Mouse (Mus musculus): ENCODE measurements around the gene Nubpl. TPM values are rescaled to one million over a fixed set of nuclear protein-coding genes. Genes with fewer than 3 reads are reported as not detected.

Gene Nubpl
- polyA plus RNA-seq, 1 experiment, result 20.3 TPM

- no peaks in the 10 kb centered on the region for H3K36me3 ChIP-seq (ENCODE audit: control insufficient read depth, insufficient read depth, low read length, poor library complexity, severe bottlenecking)
- no peak overlapping the region for H3K4me3 ChIP-seq (ENCODE audit: low read depth, low read length)
- TF ChIP-seq POLR2A (IDR thresholded peaks at IDR 0.05; ENCODE audit: insufficient read depth, low read length), result no peak
- no peaks in the 10 kb centered on the region for H3K9me3 ChIP-seq (replicated peaks; ENCODE audit: control insufficient read depth, insufficient read depth, low read length, poor library complexity, severe bottlenecking)
- no peaks in the 10 kb centered on the region for H3K4me1 ChIP-seq (ENCODE audit: control insufficient read depth, insufficient read depth, low read length)
- H3K9ac ChIP-seq (ENCODE audit: low read depth, poor library complexity, severe bottlenecking), result no peak overlapping the region
- no peak overlapping the region for H3K27ac ChIP-seq (ENCODE audit: insufficient read depth, low read length)
- no peaks in the 10 kb centered on the region for H3K27me3 ChIP-seq (ENCODE audit: control insufficient read depth, insufficient read depth, low read length, poor library complexity, severe bottlenecking)
Measured at GRCm38 (mm10) chr12:52154906-52155305, 57.4 kb downstream of the Nubpl start.

- Histone ChIP-seq H3K9me3 (replicated peaks; ENCODE audit: control insufficient read depth, insufficient read depth, low read length, poor library complexity, severe bottlenecking) (peaks cover 10% of the 10 kb centered on the region), H3K27ac (ENCODE audit: insufficient read depth, low read length) (no peak overlapping the region)
Measured at GRCm38 (mm10) chr12:52164414-52164813, 66.9 kb downstream of the Nubpl start.

GRCm38 (mm10) chr12:52186205-52186793 is 88.8 kb downstream of the Nubpl start:
- Histone ChIP-seq H3K36me3 (ENCODE audit: control insufficient read depth, insufficient read depth, low read length, poor library complexity, severe bottlenecking) (no peaks in the 10 kb centered on the region), H3K9me3 (replicated peaks; ENCODE audit: control insufficient read depth, insufficient read depth, low read length, poor library complexity, severe bottlenecking) (no peaks in the 10 kb centered on the region), H3K27ac (ENCODE audit: insufficient read depth, low read length) (no peak overlapping the region), H3K4me3 (ENCODE audit: low read depth, low read length) (no peak overlapping the region), H3K9ac (ENCODE audit: low read depth, poor library complexity, severe bottlenecking) (no peak overlapping the region), H3K27me3 (ENCODE audit: control insufficient read depth, insufficient read depth, low read length, poor library complexity, severe bottlenecking) (no peaks in the 10 kb centered on the region), H3K4me1 (ENCODE audit: control insufficient read depth, insufficient read depth, low read length) (peaks cover 1% of the 10 kb centered on the region)
- TF ChIP-seq CTCF (IDR thresholded peaks at IDR 0.05; ENCODE audit: low read depth, low read length) (no peak), EP300 (IDR thresholded peaks at IDR 0.05; ENCODE audit: insufficient read depth, low read depth, low read length) (no peak), POLR2A (IDR thresholded peaks at IDR 0.05; ENCODE audit: insufficient read depth, low read length) (no peak)

More at GRCm38 (mm10) chr12:52164414-52164813, 66.9 kb downstream of the Nubpl start:
- no peak overlapping the region for H3K9ac ChIP-seq (ENCODE audit: low read depth, poor library complexity, severe bottlenecking)
- no peaks in the 10 kb centered on the region for H3K36me3 ChIP-seq (ENCODE audit: control insufficient read depth, insufficient read depth, low read length, poor library complexity, severe bottlenecking)
- H3K4me3 ChIP-seq (ENCODE audit: low read depth, low read length), result no peak overlapping the region
- no peaks in the 10 kb centered on the region for H3K27me3 ChIP-seq (ENCODE audit: control insufficient read depth, insufficient read depth, low read length, poor library complexity, severe bottlenecking)
- TF ChIP-seq POLR2A (IDR thresholded peaks at IDR 0.05; ENCODE audit: insufficient read depth, low read length) (no peak), CTCF (IDR thresholded peaks at IDR 0.05; ENCODE audit: low read depth, low read length) (no peak), EP300 (IDR thresholded peaks at IDR 0.05; ENCODE audit: insufficient read depth, low read depth, low read length) (no peak)
- H3K4me1 ChIP-seq (ENCODE audit: control insufficient read depth, insufficient read depth, low read length), result no peaks in the 10 kb centered on the region

GRCm38 (mm10) chr12:52186963-52187590 is 89.5 kb downstream of the Nubpl start:
- H3K27me3 ChIP-seq (ENCODE audit: control insufficient read depth, insufficient read depth, low read length, poor library complexity, severe bottlenecking), result no peaks in the 10 kb centered on the region
- TF ChIP-seq EP300 (IDR thresholded peaks at IDR 0.05; ENCODE audit: insufficient read depth, low read depth, low read length) (no peak), POLR2A (IDR thresholded peaks at IDR 0.05; ENCODE audit: insufficient read depth, low read length) (no peak), CTCF (IDR thresholded peaks at IDR 0.05; ENCODE audit: low read depth, low read length) (no peak)
- H3K9me3 ChIP-seq (replicated peaks; ENCODE audit: control insufficient read depth, insufficient read depth, low read length, poor library complexity, severe bottlenecking), result no peaks in the 10 kb centered on the region
- no peak overlapping the region for H3K27ac ChIP-seq (ENCODE audit: insufficient read depth, low read length)
- H3K36me3 ChIP-seq (ENCODE audit: control insufficient read depth, insufficient read depth, low read length, poor library complexity, severe bottlenecking), result no peaks in the 10 kb centered on the region
- H3K4me1 ChIP-seq (ENCODE audit: control insufficient read depth, insufficient read depth, low read length), result peaks cover 1% of the 10 kb centered on the region
- H3K9ac ChIP-seq (ENCODE audit: low read depth, poor library complexity, severe bottlenecking), result no peak overlapping the region
- no peak overlapping the region for H3K4me3 ChIP-seq (ENCODE audit: low read depth, low read length)

GRCm38 (mm10) chr12:52198471-52198870 is 100.9 kb downstream of the Nubpl start:
- TF ChIP-seq EP300 (IDR thresholded peaks at IDR 0.05; ENCODE audit: insufficient read depth, low read depth, low read length), result no peak
- no peak for TF ChIP-seq CTCF (IDR thresholded peaks at IDR 0.05; ENCODE audit: low read depth, low read length)
- no peak for TF ChIP-seq POLR2A (IDR thresholded peaks at IDR 0.05; ENCODE audit: insufficient read depth, low read length)
- Histone ChIP-seq H3K27me3 (ENCODE audit: control insufficient read depth, insufficient read depth, low read length, poor library complexity, severe bottlenecking) (no peaks in the 10 kb centered on the region), H3K4me3 (ENCODE audit: low read depth, low read length) (no peak overlapping the region), H3K36me3 (ENCODE audit: control insufficient read depth, insufficient read depth, low read length, poor library complexity, severe bottlenecking) (no peaks in the 10 kb centered on the region), H3K9ac (ENCODE audit: low read depth, poor library complexity, severe bottlenecking) (no peak overlapping the region), H3K9me3 (replicated peaks; ENCODE audit: control insufficient read depth, insufficient read depth, low read length, poor library complexity, severe bottlenecking) (no peaks in the 10 kb centered on the region), H3K27ac (ENCODE audit: insufficient read depth, low read length) (no peak overlapping the region), H3K4me1 (ENCODE audit: control insufficient read depth, insufficient read depth, low read length) (no peaks in the 10 kb centered on the region)

GRCm38 (mm10) chr12:52209121-52209610 is 111.6 kb downstream of the Nubpl start:
- Histone ChIP-seq H3K36me3 (ENCODE audit: control insufficient read depth, insufficient read depth, low read length, poor library complexity, severe bottlenecking) (no peaks in the 10 kb centered on the region), H3K4me3 (ENCODE audit: low read depth, low read length) (no peak overlapping the region), H3K27me3 (ENCODE audit: control insufficient read depth, insufficient read depth, low read length, poor library complexity, severe bottlenecking) (no peaks in the 10 kb centered on the region), H3K4me1 (ENCODE audit: control insufficient read depth, insufficient read depth, low read length) (no peaks in the 10 kb centered on the region), H3K27ac (ENCODE audit: insufficient read depth, low read length) (no peak overlapping the region), H3K9ac (ENCODE audit: low read depth, poor library complexity, severe bottlenecking) (no peak overlapping the region), H3K9me3 (replicated peaks; ENCODE audit: control insufficient read depth, insufficient read depth, low read length, poor library complexity, severe bottlenecking) (no peaks in the 10 kb centered on the region)
- no peak for TF ChIP-seq CTCF (IDR thresholded peaks at IDR 0.05; ENCODE audit: low read depth, low read length)
- TF ChIP-seq EP300 (IDR thresholded peaks at IDR 0.05; ENCODE audit: insufficient read depth, low read depth, low read length), result no peak
- TF ChIP-seq POLR2A (IDR thresholded peaks at IDR 0.05; ENCODE audit: insufficient read depth, low read length), result no peak

All from ES-Bruce4 (cell line).